Mouse (Mus musculus): ENCODE measurements around the gene Gm5142. TPM values are rescaled to one million over a fixed set of nuclear protein-coding genes. Genes with fewer than 3 reads are reported as not detected.

The Gm5142 gene
- total and polyA plus RNA-seq, 3 experiments, result not detected

DNA sequence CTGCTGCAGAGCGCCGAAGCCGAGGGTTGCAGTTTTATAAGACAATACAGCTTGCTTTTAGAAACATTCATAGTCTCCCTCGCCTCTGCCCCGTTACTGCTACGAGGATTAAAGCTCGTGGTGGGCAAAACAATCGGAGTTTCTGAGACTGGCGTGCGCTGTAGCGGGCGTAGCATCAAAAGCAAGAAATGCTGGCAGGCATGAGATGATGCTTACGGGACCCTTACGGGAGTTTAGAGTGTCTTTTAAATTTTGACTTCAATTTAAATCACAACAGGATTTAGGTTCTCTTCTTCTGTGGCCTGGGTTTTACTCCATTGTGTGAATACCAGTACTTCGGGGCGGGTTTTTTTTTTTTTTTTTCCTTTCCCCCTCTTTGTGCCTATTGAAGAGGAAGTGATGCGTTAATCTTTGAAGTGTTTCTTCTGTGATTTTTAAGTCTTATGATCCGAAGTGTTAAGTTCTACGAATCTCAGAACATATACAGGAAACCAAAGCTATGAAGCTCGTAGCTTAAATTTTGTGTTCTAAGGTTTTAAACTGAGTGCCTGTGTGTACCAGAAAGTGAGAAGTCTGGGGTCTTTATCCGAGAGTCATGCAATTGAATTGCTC is 23.2 kb upstream of the Gm5142 start:
- H3K4me3 ChIP-seq (ENCODE audit: control insufficient read depth in 1 of 2, insufficient read depth in 1 of 2, low read depth in 2 of 2, low read length in 2 of 2), result peak overlapping the region; percentile 73 to 82
- H3K27me3 ChIP-seq (ENCODE audit: control insufficient read depth in 1 of 2, insufficient read depth in 2 of 2, low read length in 2 of 2), result no peaks in the 10 kb centered on the region
- H3K27ac ChIP-seq (ENCODE audit: control insufficient read depth, low read depth, low read length), result peak overlapping the region; percentile 90
- H3K9ac ChIP-seq (ENCODE audit: control insufficient read depth, low read depth, low read length, poor library complexity, severe bottlenecking), result peak overlapping the region; percentile 76
- peaks cover 3% of the 10 kb centered on the region; the same call in 1 of the 2 replicates for H3K79me2 ChIP-seq (ENCODE audit: control insufficient read depth, insufficient read depth, low read length, poor library complexity)
- peak; percentile 9 for DNase-seq (ENCODE audit: low read depth, low spot score)
- TF ChIP-seq MAZ (IDR thresholded peaks at IDR 0.05; ENCODE audit: low read depth, low read length) (0 out of 2 replicates have a peak, but pooled peaks have one; percentile 8), MYC (IDR thresholded peaks at IDR 0.05; ENCODE audit: low read depth, low read length) (0 out of 2 replicates have a peak, but pooled peaks have one; percentile 10), NRF1 (IDR thresholded peaks at IDR 0.05; ENCODE audit: insufficient read depth, low read depth, low read length, poor library complexity, severe bottlenecking) (no peak), BHLHE40 (IDR thresholded peaks at IDR 0.05; ENCODE audit: borderline replicate concordance, low read depth, low read length) (0 out of 2 replicates have a peak, but pooled peaks have one; percentile 13), ZKSCAN1 (IDR thresholded peaks at IDR 0.05; ENCODE audit: low read depth, low read length) (no peak), RCOR1 (IDR thresholded peaks at IDR 0.05; ENCODE audit: low read depth, low read length) (peak; percentile 78), SIN3A (IDR thresholded peaks at IDR 0.05; ENCODE audit: low read length) (0 out of 2 replicates have a peak, but pooled peaks have one; percentile 24), MAX (IDR thresholded peaks at IDR 0.05; ENCODE audit: low read length) (peak; percentile 41; the same call in 1 of the 2 replicates), TBP (IDR thresholded peaks at IDR 0.05; ENCODE audit: low read depth, low read length) (no peak), ZNF384 (IDR thresholded peaks at IDR 0.05; ENCODE audit: low read depth, low read length) (peak; percentile 88), KAT2A (conservative IDR thresholded peaks at IDR 0.05; ENCODE audit: low read depth, low read length) (no peak)
- H3K36me3 ChIP-seq (ENCODE audit: control insufficient read depth in 1 of 2, insufficient read depth in 2 of 2, low read length in 2 of 2), result peaks cover 0 to 6% of the 10 kb centered on the region in 2 experiments; a peak in 2 of 4 replicates
- no peaks in the 10 kb centered on the region for H3K4me1 ChIP-seq (ENCODE audit: control insufficient read depth in 1 of 2, insufficient read depth in 2 of 2, low read length in 2 of 2)
- H3K9me3 ChIP-seq (replicated peaks; ENCODE audit: insufficient read depth, low read length), result no peaks in the 10 kb centered on the region

DNA sequence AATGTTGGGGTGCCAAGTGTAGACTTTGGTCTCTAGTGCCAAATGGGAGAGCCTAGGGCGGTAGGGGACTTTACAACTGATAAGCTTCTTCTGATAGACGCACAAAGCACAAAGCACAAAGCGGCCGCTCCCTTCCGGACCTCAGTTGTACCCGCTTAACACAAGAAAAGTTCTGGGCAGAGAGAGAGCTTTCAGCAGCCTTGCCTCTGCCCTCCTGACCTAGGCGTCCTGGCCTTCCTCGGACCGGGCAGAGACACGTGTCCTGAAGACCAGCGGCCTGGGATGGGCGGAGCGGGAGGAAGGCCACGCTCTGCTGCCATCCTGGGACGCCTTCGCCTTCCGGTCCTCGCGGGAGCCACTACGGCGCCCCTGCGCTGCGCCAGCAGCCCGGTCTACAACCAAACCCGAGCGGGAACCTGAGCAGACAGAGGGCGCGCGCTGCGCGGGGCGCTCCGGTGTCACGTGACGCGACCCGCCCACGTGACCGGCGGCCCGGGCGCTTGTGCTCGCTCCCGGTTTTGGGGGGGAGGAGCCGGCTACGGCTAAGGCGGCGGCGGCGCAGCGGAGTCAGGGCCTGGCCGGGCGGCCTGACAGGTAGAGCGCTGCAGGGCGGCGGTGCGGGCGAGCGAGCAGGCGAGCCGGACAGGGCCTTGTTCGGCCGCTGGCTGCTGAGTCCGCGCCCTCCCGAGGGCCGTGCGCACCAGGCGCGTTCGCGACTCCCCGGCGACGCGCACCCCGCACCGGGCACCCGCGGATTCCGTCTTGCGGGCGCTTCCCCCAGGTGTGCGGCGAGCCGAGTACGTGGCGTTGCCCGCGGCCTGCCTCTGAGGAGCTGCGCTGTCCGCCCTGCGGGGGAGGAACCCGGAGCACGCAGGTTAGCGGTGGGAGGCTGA is 22.4 kb upstream of the Gm5142 start, which contains the start of gene Rcbtb1:
TSS of gene Rcbtb1 (plus strand) at position 499 of the 893 bp plus-strand sequence.
- no peaks in the 10 kb centered on the region for H3K4me1 ChIP-seq (ENCODE audit: control insufficient read depth in 1 of 2, insufficient read depth in 2 of 2, low read length in 2 of 2)
- peak; percentile 92 for DNase-seq (ENCODE audit: low read depth, low spot score)
- peak within 1 kb of the TSS; percentile 90 for H3K27ac ChIP-seq (ENCODE audit: control insufficient read depth, low read depth, low read length)
- H3K4me3 ChIP-seq (ENCODE audit: control insufficient read depth in 1 of 2, insufficient read depth in 1 of 2, low read depth in 2 of 2, low read length in 2 of 2), result peak within 1 kb of the TSS; percentile 73 to 82
- peaks cover 0 to 6% of the 10 kb centered on the region in 2 experiments; a peak in 2 of 4 replicates for H3K36me3 ChIP-seq (ENCODE audit: control insufficient read depth in 1 of 2, insufficient read depth in 2 of 2, low read length in 2 of 2)
- H3K27me3 ChIP-seq (ENCODE audit: control insufficient read depth in 1 of 2, insufficient read depth in 2 of 2, low read length in 2 of 2), result no peaks in the 10 kb centered on the region
- peak within 1 kb of the TSS; percentile 76 for H3K9ac ChIP-seq (ENCODE audit: control insufficient read depth, low read depth, low read length, poor library complexity, severe bottlenecking)
- peaks cover 3% of the 10 kb centered on the region; the same call in 1 of the 2 replicates for H3K79me2 ChIP-seq (ENCODE audit: control insufficient read depth, insufficient read depth, low read length, poor library complexity)
- H3K9me3 ChIP-seq (replicated peaks; ENCODE audit: insufficient read depth, low read length), result no peaks in the 10 kb centered on the region
- TF ChIP-seq BHLHE40 (IDR thresholded peaks at IDR 0.05; ENCODE audit: borderline replicate concordance, low read depth, low read length) (peak; percentile 83), HCFC1 (IDR thresholded peaks at IDR 0.05; ENCODE audit: low read depth, low read length) (peak; percentile 55; the same call in 1 of the 2 replicates), USF1 (IDR thresholded peaks at IDR 0.05; ENCODE audit: low read depth, low read length) (peak; percentile 100), E2F4 (IDR thresholded peaks at IDR 0.05; ENCODE audit: borderline replicate concordance, low read depth, low read length) (no peak; the same call in 1 of the 2 replicates), JUND (IDR thresholded peaks at IDR 0.05; ENCODE audit: low read depth, low read length) (no peak), NELFE (IDR thresholded peaks at IDR 0.05; ENCODE audit: low read depth, low read length) (peak; percentile 62; the same call in 1 of the 2 replicates), ZNF384 (IDR thresholded peaks at IDR 0.05; ENCODE audit: low read depth, low read length) (no peak), KAT2A (conservative IDR thresholded peaks at IDR 0.05; ENCODE audit: low read depth, low read length) (no peak), USF2 (IDR thresholded peaks at IDR 0.05; ENCODE audit: borderline replicate concordance in 1 of 2, insufficient read depth in 1 of 2, low read depth in 1 of 2, low read length in 2 of 2) (peak; percentile 93 to 99), MAZ (IDR thresholded peaks at IDR 0.05; ENCODE audit: low read depth, low read length) (0 out of 2 replicates have a peak, but pooled peaks have one; percentile 16), SIN3A (IDR thresholded peaks at IDR 0.05; ENCODE audit: low read length) (peak; percentile 60; the same call in 1 of the 2 replicates), MYB (IDR thresholded peaks at IDR 0.05; ENCODE audit: low read depth, low read length) (no peak), POLR2AphosphoS2 (IDR thresholded peaks at IDR 0.05; ENCODE audit: low read length) (no peak), CHD2 (IDR thresholded peaks at IDR 0.05; ENCODE audit: low read length) (no peak), CHD1 (IDR thresholded peaks at IDR 0.05; ENCODE audit: low read depth, low read length) (no peak), MAX (IDR thresholded peaks at IDR 0.05; ENCODE audit: low read length) (peak; percentile 94), TBP (IDR thresholded peaks at IDR 0.05; ENCODE audit: low read depth, low read length) (peak; percentile 55), POLR2A (IDR thresholded peaks at IDR 0.05; ENCODE audit: control insufficient read depth in 1 of 2, insufficient read depth in 1 of 2, low read depth in 1 of 2, low read length in 2 of 2, poor library complexity in 1 of 2) (peak; percentile 80 to 84), TAL1 (IDR thresholded peaks at IDR 0.05; ENCODE audit: low read length) (no peak), ELF1 (IDR thresholded peaks at IDR 0.05; ENCODE audit: low read depth, low read length) (no peak), SMC3 (IDR thresholded peaks at IDR 0.05; ENCODE audit: low read depth, low read length) (no peak), POLR2AphosphoS5 (IDR thresholded peaks at IDR 0.05; ENCODE audit: borderline replicate concordance, low read depth, low read length) (no peak)

Measured in MEL (cell line).